Mouse (Mus musculus) fibroblast of lung, adult 2 months (primary cell): ENCODE measurements around the gene Evi2a.

Experiments used
- DNase-seq: peaks from one replicate; pipeline ENCODE4 v3.0.0-alpha.2; 2011; ENCODE audit warnings: low read depth

Evi2a gene

GRCm38 (mm10) chr11:79530333-79530761, at the start of gene Evi2a, which contains the start of gene Evi2:
TSS of gene Evi2a (minus strand) at chr11:79530609.
TSS of gene Evi2 (minus strand) at chr11:79530589.
- peak; percentile 51 for DNase-seq

GRCm38 (mm10) chr11:79577741-79578140, 47.3 kb upstream of the Evi2a start:
- peak; percentile 49 for DNase-seq

GRCm38 (mm10) chr11:79575383-79576073, 45.1 kb upstream of the Evi2a start:
- no peak for DNase-seq

- no peak for DNase-seq
These were observed 43.4 kb upstream of the Evi2a start for GRCm38 (mm10) chr11:79573836-79574235.

- no peak for DNase-seq
These were observed 39.9 kb upstream of the Evi2a start for GRCm38 (mm10) chr11:79570319-79570718.

- no peak for DNase-seq
These were observed 37.9 kb upstream of the Evi2a start for GRCm38 (mm10) chr11:79568197-79568911.

GRCm38 (mm10) chr11:79566947-79567346, 36.5 kb upstream of the Evi2a start:
- DNase-seq = no peak

- no peak for DNase-seq
These were observed 33.1 kb upstream of the Evi2a start for GRCm38 (mm10) chr11:79563493-79563892.

- no peak for DNase-seq
These were observed 30.1 kb upstream of the Evi2a start for GRCm38 (mm10) chr11:79560536-79560935.

- no peak for DNase-seq
These were observed 22.2 kb upstream of the Evi2a start for GRCm38 (mm10) chr11:79552622-79553021.

- no peak for DNase-seq
These were observed 5.9 kb upstream of the Evi2a start for GRCm38 (mm10) chr11:79536293-79536692.

- no peak for DNase-seq
These were observed 5.1 kb upstream of the Evi2a start for GRCm38 (mm10) chr11:79535554-79535953.

GRCm38 (mm10) chr11:79533950-79534690, 3.7 kb upstream of the Evi2a start:
- DNase-seq = peak; percentile 94

- no peak for DNase-seq
These were observed 2.9 kb upstream of the Evi2a start for GRCm38 (mm10) chr11:79533311-79533710.

- no peak for DNase-seq
These were observed 1.1 kb upstream of the Evi2a start for GRCm38 (mm10) chr11:79531485-79531884.

GRCm38 (mm10) chr11:79530774-79531173, 365 bp upstream of the Evi2a start:
- DNase-seq = no peak

GRCm38 (mm10) chr11:79529736-79530135, 673 bp downstream of the Evi2a start:
- DNase-seq = no peak

GRCm38 (mm10) chr11:79529226-79529625, 1.2 kb downstream of the Evi2a start:
- no peak for DNase-seq

GRCm38 (mm10) chr11:79528601-79529000, 1.8 kb downstream of the Evi2a start:
- no peak for DNase-seq

- no peak for DNase-seq
These were observed 2.5 kb downstream of the Evi2a start for GRCm38 (mm10) chr11:79527739-79528384.

- DNase-seq = no peak
These were observed 3.2 kb downstream of the Evi2a start for GRCm38 (mm10) chr11:79527015-79527738.

GRCm38 (mm10) chr11:79526549-79526948, 3.9 kb downstream of the Evi2a start:
- no peak for DNase-seq
